Mouse (Mus musculus) spleen, postnatal 10 days (tissue): ENCODE data around the gene Ccdc120.
A peak's percentile ranks its signal among the peaks of the same experiment; 100 is the strongest.

Experiments
- DNase-seq, 2 experiments: peaks; one replicate each; pipeline ENCODE4 v3.0.0; 2021 to 2022; ENCODE audit warnings: low spot score in 2 of 2

Gene Ccdc120

GRCm38 (mm10) chrX:7696520-7696919 lies 54.2 kb downstream of the Ccdc120 start:
- no peak for DNase-seq

DNA sequence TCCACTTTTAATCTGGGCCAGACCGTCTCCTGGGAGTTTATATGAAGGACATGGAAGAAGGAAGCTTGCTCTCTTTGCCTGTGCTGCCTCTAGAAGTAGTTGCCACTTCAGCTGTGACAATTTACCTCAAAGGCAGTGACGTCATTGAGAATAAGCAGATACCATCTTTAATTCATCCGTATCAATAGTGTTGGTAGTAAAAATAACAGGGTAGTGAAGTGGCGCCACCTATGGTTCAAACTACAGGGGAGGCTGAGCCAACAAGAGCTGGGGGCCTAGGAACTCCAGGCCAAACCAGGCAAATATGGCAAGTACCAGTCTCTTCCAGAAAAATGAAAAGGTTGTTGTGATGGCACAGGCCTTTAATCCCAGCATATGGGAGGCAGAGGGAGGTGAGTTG lies 57.8 kb downstream of the Ccdc120 start:
- peak in 1 of 2 experiments; percentile 51 for DNase-seq

DNA sequence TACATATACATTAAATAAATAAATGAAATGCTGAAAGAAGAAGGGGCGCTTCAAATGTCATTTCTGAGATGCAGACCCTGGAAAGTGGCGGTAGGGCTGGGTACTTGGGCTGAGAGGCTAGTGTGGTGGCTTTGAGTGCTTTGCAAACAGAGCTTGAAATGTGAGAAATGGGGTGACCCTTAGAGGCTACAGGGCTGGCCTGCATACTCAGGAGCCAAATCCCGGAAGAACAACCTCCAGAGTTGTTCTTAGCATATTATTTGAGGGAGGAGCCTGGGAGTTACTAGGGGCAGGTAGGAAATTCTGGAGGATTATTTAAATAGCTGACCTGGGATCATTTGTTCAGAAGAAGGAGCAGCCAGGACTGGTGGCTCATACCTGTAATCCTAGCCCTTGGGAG lies 60.2 kb downstream of the Ccdc120 start:
- no peak for DNase-seq

- DNase-seq = no peak
These were observed 62.4 kb downstream of the Ccdc120 start for GRCm38 (mm10) chrX:7688321-7688720.
